Mouse (Mus musculus) cerebral cortex, adult 2 months (tissue): Measurements from ENCODE around the gene Atp13a1.

Experiments used
- WGBS: fragments of 180-500 bp; shearing (Covaris S2); methylation state at CpG from one replicate; pipeline ENCODE4 v1.1.7; 2018; 5-methylcytosine and 5-hydroxymethylcytosine counted together

Gene Atp13a1

DNA sequence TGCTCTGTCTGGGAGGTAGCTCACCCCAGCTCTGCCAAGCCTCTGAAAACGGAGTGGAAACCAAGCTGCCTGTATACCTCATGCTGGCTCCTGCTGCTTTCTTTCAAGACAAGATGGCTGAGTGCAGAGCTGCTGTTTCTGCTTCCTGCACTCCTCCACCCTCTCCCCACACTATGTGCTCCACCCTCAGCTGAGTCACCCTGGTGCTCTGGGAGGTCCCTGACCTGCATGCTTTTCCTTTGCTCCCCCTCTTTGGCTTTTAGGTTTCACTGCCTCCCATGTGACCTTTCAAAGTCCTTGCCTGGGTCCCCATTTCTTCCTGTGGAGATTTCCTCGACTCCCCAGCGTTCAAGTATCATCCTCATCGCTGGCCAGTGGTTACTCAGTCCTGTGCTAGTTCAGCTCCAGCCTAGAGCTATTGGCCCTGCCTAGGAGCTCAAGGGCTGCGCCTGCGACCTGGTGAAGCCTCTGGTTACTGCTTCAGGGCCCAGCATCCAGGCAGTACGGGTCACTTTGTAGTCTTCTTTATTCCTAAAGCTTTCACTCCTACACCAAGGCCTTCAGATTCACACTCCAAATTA is 60.1 kb downstream of the Atp13a1 start:
- 81% methylated on average over 7 of the region's 7 CpGs for WGBS

- 95% methylated on average over 10 of the region's 10 CpGs for WGBS
Observed at GRCm38 (mm10) chr8:69853869-69854268, 62.9 kb downstream of the Atp13a1 start.
